31 mouse cellular contexts compared by ENCODE assay signal in the genomic region with DNA sequence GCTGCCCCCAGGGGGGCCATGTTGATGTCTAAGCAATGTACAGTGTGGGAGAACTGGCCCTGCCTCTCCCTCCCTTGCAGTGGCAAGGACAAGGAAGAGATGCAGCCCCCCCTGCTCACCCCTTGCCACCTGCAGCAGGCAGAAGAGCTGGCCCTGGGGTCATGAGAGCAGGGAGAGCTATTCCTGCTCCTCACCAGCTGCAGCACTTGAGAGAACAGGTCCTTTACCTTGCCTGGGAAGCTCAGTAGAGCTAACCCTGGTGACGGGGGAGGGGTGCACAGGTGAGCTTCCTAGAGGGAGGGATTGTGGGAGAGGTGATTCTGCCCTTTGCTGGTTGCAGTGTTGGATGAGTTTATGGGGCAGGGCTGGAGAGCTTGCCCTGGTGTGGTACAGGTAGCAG. TPM values are rescaled to one million over a fixed set of nuclear protein-coding genes. Genes with fewer than 3 reads are reported as not detected.
"Had no signal": no experiment of that assay in that cellular context is flagged by ENCODE, and none has a peak within 500 bp of the region (broad histone marks: within the 10 kb centered on the region; RNA-seq: fewer than 3 reads in every experiment).

No protein-coding gene starts in this region.

- H3K27ac ChIP-seq: gastrocnemius, adult 2 months; heart, adult 2 months; heart, embryonic 10.5 days; hindbrain, embryonic 10.5 days; hindbrain, embryonic 12.5 days; hindbrain, embryonic 14.5 days; intestine, embryonic 15.5 days; layer of hippocampus, adult 2 months; left cerebral cortex, adult 2 months; limb, embryonic 10.5 days; limb, embryonic 12.5 days; liver, embryonic 13.5 days had no signal

- H3K4me2 ChIP-seq: heart, embryonic 12.5 days; hindbrain, embryonic 12.5 days; hindbrain, embryonic 14.5 days; intestine, embryonic 15.5 days; limb, embryonic 12.5 days; liver, embryonic 11.5 days; liver, embryonic 13.5 days had no signal

- H3K27me3 ChIP-seq: intestine, embryonic 15.5 days; liver, embryonic 13.5 days had no signal

- H3K36me3 ChIP-seq: heart, embryonic 10.5 days; heart, embryonic 12.5 days; hindbrain, embryonic 10.5 days; hindbrain, embryonic 12.5 days; intestine, embryonic 15.5 days; limb, embryonic 10.5 days; limb, embryonic 12.5 days; liver, embryonic 13.5 days had no signal

- DNase-seq: gastrocnemius, adult 2 months; gastrocnemius, postnatal 10 days; gastrocnemius, postnatal 25 days; heart, adult 2 months; heart, postnatal 10 days; heart, postnatal 4 days; kidney, adult 18-20 months; kidney, adult 8-10 months; kidney, postnatal 10 days; kidney, postnatal 25 days; kidney, postnatal 4 days; liver; liver, embryonic 13.5 days had no signal

- ATAC-seq: hindbrain, embryonic 16.5 days; inflammation-experienced regulatory T-cells, adult 6 months; intestine, embryonic 15.5 days; intestine, postnatal 0 days had no signal

- H3K9me3 ChIP-seq: heart, embryonic 10.5 days; heart, embryonic 12.5 days; hindbrain, embryonic 10.5 days; hindbrain, embryonic 12.5 days; intestine, embryonic 15.5 days; limb, embryonic 10.5 days; limb, embryonic 12.5 days; liver, embryonic 13.5 days had no signal

- H3K4me1 ChIP-seq: heart, embryonic 10.5 days; heart, embryonic 12.5 days; hindbrain, embryonic 10.5 days; hindbrain, embryonic 12.5 days; intestine, embryonic 15.5 days; limb, embryonic 10.5 days; limb, embryonic 12.5 days; liver, embryonic 13.5 days had no signal

- H3K4me3 ChIP-seq: gastrocnemius, adult 2 months; heart, adult 2 months; heart, embryonic 10.5 days; heart, embryonic 12.5 days; hindbrain, embryonic 10.5 days; hindbrain, embryonic 12.5 days; intestine, embryonic 15.5 days; layer of hippocampus, adult 2 months; left cerebral cortex, adult 2 months; limb, embryonic 10.5 days; limb, embryonic 12.5 days; liver, embryonic 13.5 days had no signal

- H3K9ac ChIP-seq: heart, embryonic 12.5 days; hindbrain, embryonic 12.5 days; hindbrain, embryonic 14.5 days; intestine, embryonic 15.5 days; limb, embryonic 12.5 days; liver, embryonic 13.5 days had no signal

RNA-seq across cellular contexts. Expression of a gene that starts 28.2 kb away (rescaled TPM):
- polyA plus RNA-seq: heart, adult 2 months; heart, embryonic 12.5 days; heart, embryonic 14.5 days; heart, embryonic 16.5 days; inflammation-experienced regulatory T-cells, adult 6 months; kidney, embryonic 14.5 days; kidney, embryonic 16.5 days; limb, embryonic 10.5 days; limb, embryonic 12.5 days; liver, embryonic 13.5 days had no signal
